Mouse (Mus musculus): Measurements from ENCODE around the gene Sat1. TPM values are rescaled to one million over a fixed set of nuclear protein-coding genes. Genes with fewer than 3 reads are reported as not detected.
"Not testable (repeated sequence)": the region's sequence is repeated elsewhere in the genome, so short reads cannot be mapped to it uniquely, and the experiment has no call there.

Sat1 gene
- 137 and 146 TPM in 2 replicates for polyA plus RNA-seq (2015; fragmentation: Nextera tagmentation; extraction: Ambion mirVana)

GRCm38 (mm10) chrX:155216271-155216670 lies at the start of gene Sat1:
Gene Sat1, minus strand, starts transcription at chrX:155216449.
- no peaks in the 10 kb centered on the region for H3K27me3 ChIP-seq
- peak; percentile 97 for ATAC-seq (ENCODE audit: low FRiP score, low read depth)
- peak within 1 kb of the TSS; percentile 52 for H3K4me3 ChIP-seq
- no peaks in the 10 kb centered on the region for H3K36me3 ChIP-seq
- no peak within 1 kb of the TSS; the same call in 1 of the 2 replicates for H3K27ac ChIP-seq
- WGBS, result 11% methylated on average over 26 of the region's 26 CpGs
- no peaks in the 10 kb centered on the region for H3K9me3 ChIP-seq
- peak within 1 kb of the TSS; percentile 63 for H3K4me2 ChIP-seq (replicated peaks)
- peak within 1 kb of the TSS; percentile 67 for H3K9ac ChIP-seq
- H3K4me1 ChIP-seq, result no peaks in the 10 kb centered on the region

- no peak for ATAC-seq (ENCODE audit: low FRiP score, low read depth)
- Histone ChIP-seq H3K27ac (no peak overlapping the region), H3K27me3 (no peaks in the 10 kb centered on the region), H3K4me1 (no peaks in the 10 kb centered on the region), H3K9me3 (no peaks in the 10 kb centered on the region), H3K4me3 (peak overlapping the region; percentile 56), H3K36me3 (no peaks in the 10 kb centered on the region), H3K4me2 (replicated peaks) (peak overlapping the region; percentile 60), H3K9ac (peak overlapping the region; percentile 70)
- 36% methylated on average over 1 of the region's 1 CpGs for WGBS
These were observed 46.6 kb upstream of the Sat1 start for GRCm38 (mm10) chrX:155262915-155263252.

- peak within 1 kb of the TSS; percentile 70 for H3K9ac ChIP-seq
- H3K9me3 ChIP-seq, result no peaks in the 10 kb centered on the region
- no peaks in the 10 kb centered on the region for H3K36me3 ChIP-seq
- peak within 1 kb of the TSS; percentile 60 for H3K4me2 ChIP-seq (replicated peaks)
- H3K4me1 ChIP-seq, result no peaks in the 10 kb centered on the region
- H3K4me3 ChIP-seq, result peak within 1 kb of the TSS; percentile 56
- no peak within 1 kb of the TSS for H3K27ac ChIP-seq
- peak; percentile 99 for ATAC-seq (ENCODE audit: low FRiP score, low read depth)
- WGBS, result 25% methylated on average over 37 of the region's 37 CpGs
- H3K27me3 ChIP-seq, result no peaks in the 10 kb centered on the region
These were observed 46.1 kb upstream of the Sat1 start, which contains the start of gene Acot9 for GRCm38 (mm10) chrX:155262235-155262914. Gene Acot9, plus strand, starts transcription at chrX:155262443.

GRCm38 (mm10) chrX:155256856-155257255 lies 40.6 kb upstream of the Sat1 start:
- no peaks in the 10 kb centered on the region for H3K4me1 ChIP-seq
- no peaks in the 10 kb centered on the region for H3K36me3 ChIP-seq
- no peaks in the 10 kb centered on the region for H3K9me3 ChIP-seq
- no peak overlapping the region for H3K4me3 ChIP-seq
- ATAC-seq (ENCODE audit: low FRiP score, low read depth), result no peak
- H3K27ac ChIP-seq, result no peak overlapping the region
- no peaks in the 10 kb centered on the region for H3K27me3 ChIP-seq
- no peak overlapping the region for H3K4me2 ChIP-seq (replicated peaks)
- H3K9ac ChIP-seq, result no peak overlapping the region

- no peak for ATAC-seq (ENCODE audit: low FRiP score, low read depth)
- Histone ChIP-seq H3K36me3 (no peaks in the 10 kb centered on the region), H3K9me3 (no peaks in the 10 kb centered on the region), H3K4me3 (no peak overlapping the region), H3K27ac (no peak overlapping the region), H3K4me2 (replicated peaks) (no peak overlapping the region), H3K4me1 (no peaks in the 10 kb centered on the region), H3K9ac (no peak overlapping the region), H3K27me3 (no peaks in the 10 kb centered on the region)
- WGBS, result 69% methylated on average over 2 of the region's 2 CpGs
These were observed 2.0 kb upstream of the Sat1 start for GRCm38 (mm10) chrX:155218277-155218676.

- Histone ChIP-seq H3K27ac (no peak overlapping the region; the same call in 1 of the 2 replicates), H3K9ac (peak overlapping the region; percentile 67), H3K4me3 (peak overlapping the region; percentile 52), H3K9me3 (no peaks in the 10 kb centered on the region), H3K4me1 (no peaks in the 10 kb centered on the region), H3K4me2 (replicated peaks) (peak overlapping the region; percentile 63), H3K27me3 (no peaks in the 10 kb centered on the region), H3K36me3 (no peaks in the 10 kb centered on the region)
- WGBS, result 22% methylated on average over 24 of the region's 24 CpGs
- ATAC-seq (ENCODE audit: low FRiP score, low read depth), result peak; percentile 57
These were observed 574 bp downstream of the Sat1 start for GRCm38 (mm10) chrX:155215501-155216248.

GRCm38 (mm10) chrX:155214291-155215136 lies 1.7 kb downstream of the Sat1 start:
- H3K4me2 ChIP-seq (replicated peaks), result no peak overlapping the region

GRCm38 (mm10) chrX:155208671-155209070 lies 7.6 kb downstream of the Sat1 start:
- no peaks in the 10 kb centered on the region for H3K4me1 ChIP-seq
- no peak overlapping the region for H3K27ac ChIP-seq
- H3K4me2 ChIP-seq (replicated peaks), result no peak overlapping the region
- no peak overlapping the region for H3K9ac ChIP-seq
- WGBS, result 7% methylated on average over 1 of the region's 1 CpGs
- ATAC-seq (ENCODE audit: low FRiP score, low read depth), result no peak
- no peaks in the 10 kb centered on the region for H3K9me3 ChIP-seq
- H3K27me3 ChIP-seq, result no peaks in the 10 kb centered on the region
- no peaks in the 10 kb centered on the region for H3K36me3 ChIP-seq
- H3K4me3 ChIP-seq, result no peak overlapping the region

More at GRCm38 (mm10) chrX:155214291-155215136, 1.7 kb downstream of the Sat1 start:
- H3K27ac ChIP-seq, result no peak overlapping the region
- no peak overlapping the region for H3K4me3 ChIP-seq
- ATAC-seq (ENCODE audit: low FRiP score, low read depth), result no peak
- H3K36me3 ChIP-seq, result no peaks in the 10 kb centered on the region
- H3K4me1 ChIP-seq, result no peaks in the 10 kb centered on the region
- WGBS, result 80% methylated on average over 5 of the region's 5 CpGs
- H3K27me3 ChIP-seq, result no peaks in the 10 kb centered on the region
- H3K9ac ChIP-seq, result no peak overlapping the region
- no peaks in the 10 kb centered on the region for H3K9me3 ChIP-seq

GRCm38 (mm10) chrX:155205436-155205835 lies 10.8 kb downstream of the Sat1 start:
- H3K9ac ChIP-seq; H3K4me1 ChIP-seq; ATAC-seq (ENCODE audit: low FRiP score, low read depth); H3K27ac ChIP-seq; H3K9me3 ChIP-seq; H3K4me2 ChIP-seq (replicated peaks); H3K4me3 ChIP-seq; H3K36me3 ChIP-seq; H3K27me3 ChIP-seq: not testable (repeated sequence)
- WGBS, result 80% methylated on average over 2 of the region's 2 CpGs

- Histone ChIP-seq H3K36me3 (no peaks in the 10 kb centered on the region), H3K27ac (no peak overlapping the region), H3K4me1 (no peaks in the 10 kb centered on the region), H3K9me3 (no peaks in the 10 kb centered on the region), H3K9ac (no peak overlapping the region), H3K4me3 (no peak overlapping the region), H3K27me3 (no peaks in the 10 kb centered on the region), H3K4me2 (replicated peaks) (no peak overlapping the region)
- ATAC-seq (ENCODE audit: low FRiP score, low read depth), result no peak
- 60% methylated on average over 2 of the region's 2 CpGs for WGBS
These were observed 13.6 kb downstream of the Sat1 start for GRCm38 (mm10) chrX:155202406-155203305.

GRCm38 (mm10) chrX:155201799-155202198 lies 14.4 kb downstream of the Sat1 start:
- Histone ChIP-seq H3K27ac (no peak overlapping the region), H3K9me3 (no peaks in the 10 kb centered on the region), H3K4me1 (no peaks in the 10 kb centered on the region), H3K27me3 (no peaks in the 10 kb centered on the region), H3K4me3 (no peak overlapping the region), H3K9ac (no peak overlapping the region), H3K4me2 (replicated peaks) (no peak overlapping the region), H3K36me3 (no peaks in the 10 kb centered on the region)
- 61% methylated on average over 1 of the region's 1 CpGs for WGBS
- ATAC-seq (ENCODE audit: low FRiP score, low read depth), result no peak

All from limb, embryonic 13.5 days (tissue).